Mouse (Mus musculus): ENCODE measurements around the gene Kif26a.

Kif26a gene

DNA sequence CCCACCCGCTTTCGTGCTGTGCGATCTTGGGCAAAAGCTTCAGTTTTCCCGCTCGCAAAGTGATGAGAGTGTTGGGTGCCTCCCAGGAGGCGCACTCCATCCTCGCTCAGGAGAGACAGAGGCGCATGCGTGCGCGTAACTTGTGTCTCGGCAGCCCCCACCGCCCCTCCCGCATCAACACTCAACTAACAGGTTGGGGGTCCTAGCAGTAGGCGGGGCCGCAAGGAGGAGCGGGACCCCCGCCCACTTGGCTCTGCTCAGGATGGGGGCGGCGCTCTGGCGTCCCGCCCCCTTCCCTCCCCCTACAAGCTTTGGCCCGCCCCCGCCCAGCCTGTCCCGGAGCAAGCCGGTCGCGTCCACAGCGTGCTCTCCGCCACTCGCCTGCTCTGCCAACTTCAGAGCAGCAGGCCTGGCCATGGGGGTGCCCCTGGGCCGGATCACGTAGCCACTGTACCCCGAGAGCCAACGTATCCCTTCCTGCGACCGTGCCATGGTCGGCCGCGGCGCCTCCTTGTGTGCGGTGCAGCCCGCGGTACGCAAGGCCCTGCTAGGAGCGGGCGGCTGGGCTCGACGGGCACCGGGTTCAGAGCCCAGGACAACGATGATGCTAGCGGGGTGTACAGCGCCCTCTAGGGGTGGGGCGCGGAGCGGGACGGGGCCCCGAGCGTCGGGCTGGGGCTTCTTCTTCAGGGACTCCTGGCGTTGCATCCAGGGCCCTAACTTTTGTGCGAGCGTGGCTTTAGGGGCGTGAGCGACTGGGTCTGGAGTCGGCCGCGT is at the start of gene Kif26a:
Kif26a (plus strand) TSS at position 334 of the 777 bp plus-strand sequence.
- DNase-seq (ENCODE audit: low spot score in 2 of 2) = no peak

GRCm38 (mm10) chr12:112096733-112097117 is 49.3 kb upstream of the Kif26a start:
- no peak for DNase-seq (ENCODE audit: low spot score in 2 of 2)

- DNase-seq (ENCODE audit: low spot score in 2 of 2) = no peak
Measured at GRCm38 (mm10) chr12:112100106-112100505, 45.9 kb upstream of the Kif26a start.

- DNase-seq (ENCODE audit: low spot score in 2 of 2) = no peak
Measured at GRCm38 (mm10) chr12:112101045-112101444, 45.0 kb upstream of the Kif26a start.

DNA sequence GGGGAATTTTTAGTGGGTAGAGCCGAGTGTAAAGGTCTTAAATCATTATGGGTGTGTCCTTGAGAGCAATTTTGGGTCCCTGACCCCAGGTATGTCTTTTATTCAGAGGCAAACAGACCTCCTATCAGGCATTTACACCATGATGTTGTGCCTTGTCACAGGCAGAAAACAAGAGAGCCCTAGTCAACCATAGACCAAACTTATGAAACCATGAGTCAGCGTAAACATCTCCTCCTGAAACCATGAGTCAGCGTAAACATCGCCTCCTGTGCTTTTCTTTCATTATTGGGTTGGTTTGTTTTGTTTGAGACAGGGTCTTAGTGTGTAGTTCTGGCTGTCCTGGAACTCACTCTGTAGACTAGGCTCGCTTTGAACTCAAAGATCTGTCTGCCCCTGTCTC is 42.8 kb upstream of the Kif26a start:
- no peak for DNase-seq (ENCODE audit: low spot score in 2 of 2)

GRCm38 (mm10) chr12:112104890-112105289 is 41.1 kb upstream of the Kif26a start:
- DNase-seq (ENCODE audit: low spot score in 2 of 2) = no peak

- no peak for DNase-seq (ENCODE audit: low spot score in 2 of 2)
Measured at GRCm38 (mm10) chr12:112106541-112106971, 39.5 kb upstream of the Kif26a start, which contains the start of gene Aspg. Gene Aspg (plus strand): TSS chr12:112106679.

DNA sequence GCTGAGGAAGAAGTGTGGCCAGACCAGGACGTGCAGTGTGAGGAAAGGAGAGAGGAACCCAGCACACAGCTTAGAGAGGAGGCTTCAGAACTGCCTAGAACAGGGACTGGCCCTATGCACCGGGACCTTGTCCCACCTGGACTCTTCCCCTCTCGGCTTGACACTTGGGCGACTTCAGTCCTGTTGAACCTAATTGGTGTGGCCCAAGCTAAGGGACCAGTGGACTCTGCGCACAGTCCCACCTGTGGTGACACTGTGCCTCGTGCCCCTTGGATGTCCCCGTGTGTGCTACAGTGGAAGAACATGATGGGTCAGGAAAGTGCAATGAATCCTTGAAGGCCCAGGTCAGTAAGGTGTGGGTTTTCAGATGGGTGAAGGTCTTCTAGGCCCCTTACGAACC is 38.3 kb upstream of the Kif26a start:
- DNase-seq (ENCODE audit: low spot score in 2 of 2) = no peak

GRCm38 (mm10) chr12:112108696-112109445 is 37.1 kb upstream of the Kif26a start:
- DNase-seq (ENCODE audit: low spot score in 2 of 2) = no peak

DNA sequence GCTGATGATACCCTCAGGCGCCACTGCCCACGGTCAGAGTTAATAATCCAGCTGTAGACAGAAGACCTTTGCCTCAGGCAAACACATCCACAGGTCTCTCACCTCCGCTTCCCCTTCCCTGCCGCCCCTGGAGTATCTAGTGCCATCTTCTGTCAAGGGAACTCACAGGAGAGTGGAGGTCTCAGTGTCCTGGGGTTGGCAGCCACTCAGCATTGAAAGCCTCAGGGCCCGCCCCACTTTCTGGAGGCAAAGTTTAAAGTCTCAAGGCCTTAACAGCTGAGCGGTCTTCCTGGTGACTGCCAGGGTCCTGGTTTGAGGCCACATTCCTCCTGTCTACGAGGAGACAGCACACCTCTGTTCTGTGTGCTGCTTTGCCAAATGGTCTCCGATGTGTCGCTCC is 36.3 kb upstream of the Kif26a start:
- DNase-seq (ENCODE audit: low spot score in 2 of 2) = no peak

GRCm38 (mm10) chr12:112111323-112111722 is 34.7 kb upstream of the Kif26a start:
- DNase-seq (ENCODE audit: low spot score in 2 of 2) = no peak

- no peak for DNase-seq (ENCODE audit: low spot score in 2 of 2)
Measured at GRCm38 (mm10) chr12:112112235-112112634, 33.8 kb upstream of the Kif26a start.

DNA sequence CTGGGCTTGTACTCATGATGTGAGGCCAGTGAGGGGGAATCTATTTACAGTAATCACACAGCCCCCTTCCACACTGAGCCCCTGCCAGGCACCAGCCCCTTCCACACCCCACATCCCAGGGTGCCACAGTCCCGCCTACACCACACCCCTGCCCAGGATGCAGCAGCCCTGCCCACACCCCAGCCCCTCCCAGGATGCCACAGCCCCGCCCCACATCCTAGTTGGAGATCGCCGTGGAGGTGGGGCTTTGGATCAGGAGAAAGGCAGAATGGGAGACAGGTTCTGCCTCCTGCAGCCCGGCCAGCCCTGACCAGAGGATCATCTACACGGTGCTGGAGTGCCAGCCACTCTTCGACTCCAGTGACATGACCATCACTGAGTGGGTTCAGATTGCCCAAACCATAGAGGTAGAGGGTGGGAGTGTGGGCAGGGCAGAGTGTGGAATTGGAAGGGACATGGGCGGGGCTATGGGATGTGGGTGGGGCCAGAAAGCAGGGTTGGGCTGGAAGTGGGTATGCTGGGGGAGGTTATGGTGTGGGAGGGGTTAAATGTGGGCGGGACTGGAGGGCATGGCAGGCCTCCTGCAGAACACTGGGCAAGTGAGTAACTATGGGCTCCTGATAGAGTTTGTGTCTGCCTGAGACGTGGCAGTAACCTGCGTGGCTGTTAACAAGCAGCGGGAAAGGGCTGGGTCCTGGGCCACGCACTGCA is 33.2 kb upstream of the Kif26a start:
- no peak for DNase-seq (ENCODE audit: low spot score in 2 of 2)

- peak; percentile 44 to 69 for DNase-seq (ENCODE audit: low spot score in 2 of 2)
Measured at GRCm38 (mm10) chr12:112113710-112114109, 32.3 kb upstream of the Kif26a start.

- no peak for DNase-seq (ENCODE audit: low spot score in 2 of 2)
Measured at GRCm38 (mm10) chr12:112117006-112117405, 29.0 kb upstream of the Kif26a start.

- no peak for DNase-seq (ENCODE audit: low spot score in 2 of 2)
Measured at GRCm38 (mm10) chr12:112117649-112118048, 28.4 kb upstream of the Kif26a start.

DNA sequence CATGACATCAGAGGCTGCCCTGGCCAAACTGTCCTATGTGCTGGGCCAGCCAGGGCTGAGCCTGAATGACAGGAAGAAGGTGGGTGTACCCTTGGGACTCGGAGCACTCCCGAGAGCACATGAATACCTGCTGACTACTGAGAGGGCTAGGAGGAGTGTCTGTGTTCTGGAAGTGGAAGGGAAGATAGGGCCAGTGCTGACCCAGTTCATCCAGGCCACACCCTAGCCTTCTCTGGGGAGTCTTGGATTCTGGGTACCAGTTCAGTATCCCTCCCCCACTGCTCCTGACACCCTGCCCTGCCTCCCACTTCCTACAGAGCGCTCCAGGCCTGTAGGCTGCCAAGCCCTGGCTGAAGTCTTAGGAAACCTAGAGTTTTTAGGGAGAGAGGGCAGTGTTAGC is 24.8 kb upstream of the Kif26a start:
- DNase-seq (ENCODE audit: low spot score in 2 of 2) = no peak

DNA sequence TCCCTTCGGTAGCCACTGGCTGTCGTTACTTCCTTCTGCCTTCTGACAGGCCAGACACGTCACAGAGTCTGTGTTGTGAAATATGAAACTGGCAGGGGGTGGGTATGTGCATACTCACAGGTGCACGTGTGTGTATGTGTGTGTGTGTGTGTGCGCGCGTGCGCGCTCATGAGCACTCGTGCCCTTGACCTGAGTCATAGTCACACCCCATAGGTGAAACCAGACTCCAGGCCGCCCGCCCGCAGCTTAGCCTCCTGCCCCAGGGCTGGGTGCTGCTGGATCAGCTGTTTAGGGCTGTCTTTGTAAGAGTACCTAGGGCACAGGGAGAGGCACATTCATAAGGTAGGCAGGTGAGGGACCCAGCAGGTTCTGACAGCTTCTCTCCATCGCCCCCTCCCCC is 20.1 kb upstream of the Kif26a start:
- DNase-seq (ENCODE audit: low spot score in 2 of 2) = no peak

DNA sequence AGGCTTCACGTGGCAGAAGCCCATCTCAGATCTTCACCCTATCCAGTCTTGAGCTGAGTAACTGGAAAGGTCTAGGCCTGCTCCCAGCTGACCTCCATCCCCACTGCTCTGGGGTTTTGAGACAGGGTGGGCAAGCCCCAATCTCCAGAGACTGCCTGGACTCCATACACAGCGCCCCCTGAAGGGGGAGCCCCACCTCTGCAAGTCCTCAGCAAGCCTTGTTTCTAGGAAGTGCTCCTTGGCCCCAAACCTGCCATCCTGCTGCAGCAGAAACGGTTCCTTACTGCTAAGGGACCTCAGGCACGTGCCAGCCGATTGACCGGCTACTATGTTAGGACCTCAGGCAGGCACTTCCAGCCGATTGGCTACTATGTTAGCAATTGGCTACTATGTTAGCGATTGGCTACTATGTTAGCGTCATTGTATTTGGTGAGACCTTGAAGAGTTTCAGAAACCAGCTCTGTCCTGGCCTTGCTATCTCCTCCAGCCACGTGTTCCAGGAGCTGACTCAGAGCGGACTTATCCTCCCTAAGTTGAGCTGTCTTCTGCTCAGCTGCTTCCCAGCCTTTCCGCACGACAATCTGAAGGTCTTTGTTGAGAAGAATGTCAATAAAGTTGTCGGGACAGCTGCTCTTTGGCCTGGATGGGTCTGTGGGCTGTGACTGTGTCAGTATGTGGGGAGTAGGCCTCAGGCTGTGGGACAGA is 18.9 kb upstream of the Kif26a start:
- no peak for DNase-seq (ENCODE audit: low spot score in 2 of 2)

DNA sequence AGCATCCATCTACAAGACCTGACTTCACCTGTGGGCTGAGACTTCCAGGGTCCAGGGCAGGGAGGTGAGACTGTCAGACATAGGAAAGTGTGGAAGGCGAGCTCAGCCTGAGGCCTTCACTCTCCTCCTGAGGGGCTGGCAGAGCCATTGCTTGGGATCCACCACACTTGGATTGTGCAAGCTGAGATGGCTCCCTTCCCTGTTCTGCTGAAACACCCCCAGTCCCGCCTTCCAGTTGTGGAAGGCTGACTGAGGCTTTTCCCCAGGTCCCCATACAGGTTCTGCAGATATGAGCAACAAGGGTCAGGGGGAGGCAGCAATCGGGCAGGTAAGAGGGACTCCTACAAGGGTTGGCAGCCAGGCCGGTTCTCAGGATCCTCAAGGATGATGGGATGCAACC is 17.5 kb upstream of the Kif26a start:
- DNase-seq (ENCODE audit: low spot score in 2 of 2) = no peak

DNA sequence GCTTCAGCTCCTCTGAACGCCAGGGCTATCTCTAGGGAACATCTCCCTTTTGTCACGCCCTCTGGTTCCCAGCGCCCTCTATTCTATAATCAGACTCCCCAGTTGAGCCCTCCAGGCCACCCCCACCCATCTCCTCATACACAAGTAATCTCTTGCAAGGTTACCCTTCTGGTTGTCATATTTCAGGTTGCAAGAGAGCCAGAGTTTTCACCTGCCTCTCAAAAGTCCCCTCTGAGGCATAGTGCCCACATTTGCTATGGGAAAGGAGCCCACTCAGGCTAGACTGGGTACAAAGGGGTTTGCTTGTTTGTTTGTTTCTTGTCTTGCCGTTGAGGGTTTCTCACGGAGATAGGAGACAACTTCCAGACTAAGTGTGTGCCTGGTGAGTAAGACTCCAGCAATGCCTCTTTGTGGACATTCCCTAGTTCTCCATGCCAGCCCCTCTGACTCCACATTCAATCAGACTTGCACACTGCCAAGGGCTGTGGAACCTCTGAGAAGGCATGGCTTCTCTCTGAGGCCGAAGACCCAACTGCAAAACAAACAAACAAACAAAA is 16.6 kb upstream of the Kif26a start:
- DNase-seq (ENCODE audit: low spot score in 2 of 2) = no peak

All from spleen, postnatal 14 days (tissue).